Mouse (Mus musculus) ES-Bruce4 (cell line): ENCODE measurements around the gene Cmtm3.

Experiments
- CTCF ChIP-seq: IDR thresholded peaks from one replicate; pipeline ENCODE4 v1.8.1; 2011; ENCODE audit warnings: low read depth, low read length
- EP300 ChIP-seq: IDR thresholded peaks from 2 replicates; pipeline ENCODE4 v1.6.1; 2011; ENCODE audit warnings: low read depth, low read length; ENCODE audit not compliant: insufficient read depth
- POLR2A ChIP-seq: IDR thresholded peaks from one replicate; pipeline ENCODE4 v1.8.1; 2011; ENCODE audit warnings: low read length; ENCODE audit not compliant: insufficient read depth

- TF ChIP-seq POLR2A (no peak), CTCF (no peak), EP300 (no peak)
Observed at GRCm38 (mm10) chr8:104375959-104376358, 36.7 kb downstream of the Cmtm3 start.
